Comparison of ENCODE assay signal across 10 mouse cellular contexts in genomic region chr13:55022715-55023114, GRCm38 (mm10). TPM values are rescaled to one million over a fixed set of nuclear protein-coding genes. Genes with fewer than 3 reads are reported as not detected.
DNase-seq lines count a peak whose midpoint lies in the region; ATAC-seq and TF ChIP-seq lines count a peak whose summit lies in the region.
"Had no signal": no experiment of that assay in that cellular context is flagged by ENCODE, and none has a peak within 500 bp of the region (broad histone marks: within the 10 kb centered on the region; RNA-seq: fewer than 3 reads in every experiment).

No protein-coding gene starts in this region.

- no peaks in the 10 kb centered on the region for H3K9me3 ChIP-seq in kidney, embryonic 16.5 days (ENCODE audit: low read length)
- H3K9me3 ChIP-seq in CH12.LX (replicated peaks; ENCODE audit: low read length): no peaks in the 10 kb centered on the region
- H3K9me3 ChIP-seq in limb, embryonic 10.5 days (replicated peaks): no peaks in the 10 kb centered on the region
- H3K9me3 ChIP-seq: G1E; hindbrain, embryonic 10.5 days had no signal

- DNase-seq in kidney, adult 11 months: peak; percentile 17
- peak; percentile 63 for DNase-seq in CH12.LX (ENCODE audit: extremely low read depth)
- peak; percentile 18 to 21 for DNase-seq in heart, postnatal 10 days
- DNase-seq in retina, embryonic 14.5 days (ENCODE audit: low spot score): no peak
- no peak for DNase-seq in gastrocnemius, postnatal 10 days
- DNase-seq in limb, embryonic 10.5 days (ENCODE audit: low spot score): no peak

- TF ChIP-seq POLR2A in CH12.LX (IDR thresholded peaks at IDR 0.05; ENCODE audit: low read depth, low read length): no peak

- TF ChIP-seq CTCF in CH12.LX (conservative IDR thresholded peaks at IDR 0.05 in 1 of 2, IDR thresholded peaks at IDR 0.05 in 1 of 2; ENCODE audit: low read depth in 2 of 2, low read length in 2 of 2): no peak

- no peak overlapping the region for H3K4me2 ChIP-seq in kidney, embryonic 16.5 days (replicated peaks; ENCODE audit: low read depth, low read length)
- H3K4me2 ChIP-seq in CH12.LX (ENCODE audit: insufficient read depth, low read depth, poor library complexity, severe bottlenecking): peak overlapping the region; percentile 52

- no peaks in the 10 kb centered on the region for H3K79me2 ChIP-seq in CH12.LX (replicated peaks; ENCODE audit: control insufficient read depth, extremely low read depth, insufficient read depth, poor library complexity, severe bottlenecking)

- no peak for TF ChIP-seq RAD21 in CH12.LX (IDR thresholded peaks at IDR 0.05; ENCODE audit: low read depth, low read length)

- ATAC-seq in kidney, embryonic 16.5 days (ENCODE audit: low FRiP score, low TSS enrichment): no peak
- ATAC-seq in megakaryocyte progenitor cell, adult 5-6 weeks (replicated peaks; ENCODE audit: poor library complexity): peak; percentile 54

- no peaks in the 10 kb centered on the region for H3K4me1 ChIP-seq in kidney, embryonic 16.5 days (ENCODE audit: insufficient read depth, low read length)
- H3K4me1 ChIP-seq in CH12.LX (ENCODE audit: control insufficient read depth in 1 of 2, insufficient read depth in 2 of 2): peaks cover 15 to 31% of the 10 kb centered on the region in 2 experiments
- H3K4me1 ChIP-seq in limb, embryonic 10.5 days: no peaks in the 10 kb centered on the region

- H3K4me3 ChIP-seq in kidney, embryonic 16.5 days (ENCODE audit: low read length): no peak overlapping the region
- peak overlapping the region; percentile 12 to 33 (median 24) for H3K4me3 ChIP-seq in CH12.LX (replicated peaks in 1 of 3; ENCODE audit: low read depth in 2 of 3, low read length in 2 of 3, poor library complexity in 1 of 3)
- H3K4me3 ChIP-seq in limb, embryonic 10.5 days: no peak overlapping the region
- H3K4me3 ChIP-seq: hindbrain, embryonic 10.5 days had no signal

- peak; percentile 63 for TF ChIP-seq EP300 in CH12.LX (IDR thresholded peaks at IDR 0.05; ENCODE audit: low read length)

- 72% methylated on average over 9 of the region's 9 CpGs for WGBS in kidney, embryonic 16.5 days
- WGBS in limb, embryonic 10.5 days: 85% methylated on average over 9 of the region's 9 CpGs

- no peaks in the 10 kb centered on the region for H3K27me3 ChIP-seq in kidney, embryonic 16.5 days (ENCODE audit: insufficient read depth, low read length)
- no peaks in the 10 kb centered on the region for H3K27me3 ChIP-seq in CH12.LX (replicated peaks)
- H3K27me3 ChIP-seq in limb, embryonic 10.5 days (ENCODE audit: low read depth, poor library complexity, severe bottlenecking): no peaks in the 10 kb centered on the region

- intact Hi-C loops in heart, postnatal 10 days (cut with DNase I): no loop called here

- dilution Hi-C loops in CH12.LX (cut with MboI; ENCODE audit: extremely low pct_ligation_motif_present, extremely low pct_unique_long_range_greater_than_20kb, low sequenced_read_pairs): no loop called here

- no peak overlapping the region for H3K27ac ChIP-seq in kidney, embryonic 16.5 days (ENCODE audit: low read length)
- H3K27ac ChIP-seq in CH12.LX (ENCODE audit: insufficient read depth, low read depth): no peak overlapping the region
- H3K27ac ChIP-seq in limb, embryonic 10.5 days: no peak overlapping the region
- H3K27ac ChIP-seq: hindbrain, embryonic 10.5 days had no signal

- no peak overlapping the region for H3K9ac ChIP-seq in kidney, embryonic 16.5 days (replicated peaks; ENCODE audit: low read length)
- peak overlapping the region; percentile 39 for H3K9ac ChIP-seq in CH12.LX (ENCODE audit: insufficient read depth, low read depth)

- peaks cover 8% of the 10 kb centered on the region for H3K36me3 ChIP-seq in kidney, embryonic 16.5 days (ENCODE audit: insufficient read depth, low read length)
- peaks cover 2 to 13% of the 10 kb centered on the region in 2 experiments for H3K36me3 ChIP-seq in CH12.LX (replicated peaks in 1 of 2; ENCODE audit: control insufficient read depth in 1 of 2, insufficient read depth in 1 of 2, low read length in 1 of 2)
- peaks cover 8% of the 10 kb centered on the region for H3K36me3 ChIP-seq in limb, embryonic 10.5 days

- in situ Hi-C loops in CH12.LX (cut with MboI; ENCODE audit: low pct_ligation_motif_present, low pct_unique_long_range_greater_than_20kb, low sequenced_read_pairs): no loop called here

TF ChIP-seq in CH12.LX, 34 proteins besides CTCF, POLR2A, EP300 and RAD21:
- TF ChIP-seq E2F4 (IDR thresholded peaks at IDR 0.05; ENCODE audit: insufficient replicate concordance, low read depth, low read length) (no peak), POLR2AphosphoS2 (IDR thresholded peaks at IDR 0.05; ENCODE audit: low read depth, low read length) (no peak), CHD2 (IDR thresholded peaks at IDR 0.05; ENCODE audit: low read length) (no peak), SIN3A (IDR thresholded peaks at IDR 0.05; ENCODE audit: low read length) (no peak), MEF2A (IDR thresholded peaks at IDR 0.05; ENCODE audit: borderline replicate concordance, low read depth, low read length) (no peak), NRF1 (IDR thresholded peaks at IDR 0.05; ENCODE audit: low read depth, low read length) (no peak), NELFE (IDR thresholded peaks at IDR 0.05; ENCODE audit: low read depth, low read length) (0 out of 2 replicates have a peak, but pooled peaks have one; percentile 23), PAX5 (IDR thresholded peaks at IDR 0.05; ENCODE audit: low read length) (no peak), USF1 (IDR thresholded peaks at IDR 0.05; ENCODE audit: low read depth, low read length) (no peak), MYC (IDR thresholded peaks at IDR 0.05; ENCODE audit: low read depth, low read length) (peak; percentile 42; the same call in 1 of the 2 replicates), UBTF (IDR thresholded peaks at IDR 0.05; ENCODE audit: low read depth, low read length) (no peak), MAFK (IDR thresholded peaks at IDR 0.05; ENCODE audit: insufficient replicate concordance, low read length) (no peak), KAT2A (IDR thresholded peaks at IDR 0.05; ENCODE audit: insufficient replicate concordance, low read length) (no peak), ZNF384 (IDR thresholded peaks at IDR 0.05; ENCODE audit: low read depth, low read length) (no peak), TCF12 (IDR thresholded peaks at IDR 0.05; ENCODE audit: low read depth, low read length) (0 out of 2 replicates have a peak, but pooled peaks have one; percentile 17), ZC3H11A (IDR thresholded peaks at IDR 0.05; ENCODE audit: low read depth, low read length) (no peak), RCOR1 (conservative IDR thresholded peaks at IDR 0.05; ENCODE audit: low read depth, low read length) (no peak), USF2 (conservative IDR thresholded peaks at IDR 0.05; ENCODE audit: low read depth, low read length) (no peak), JUND (conservative IDR thresholded peaks at IDR 0.05; ENCODE audit: low read depth, low read length) (no peak), ELF1 (IDR thresholded peaks at IDR 0.05; ENCODE audit: low read depth, low read length) (no peak; the same call in 1 of the 2 replicates), ZMIZ1 (IDR thresholded peaks at IDR 0.05; ENCODE audit: low read depth, low read length) (no peak), ZKSCAN1 (IDR thresholded peaks at IDR 0.05; ENCODE audit: borderline replicate concordance, low read depth, low read length) (no peak), TBP (conservative IDR thresholded peaks at IDR 0.05; ENCODE audit: low read depth, low read length) (no peak), MXI1 (IDR thresholded peaks at IDR 0.05; ENCODE audit: low read depth, low read length) (no peak), JUN (IDR thresholded peaks at IDR 0.05; ENCODE audit: insufficient read depth, low read depth, low read length) (no peak), SMC3 (IDR thresholded peaks at IDR 0.05; ENCODE audit: low read depth, low read length) (no peak), IRF4 (IDR thresholded peaks at IDR 0.05; ENCODE audit: low read depth, low read length) (peak; percentile 85), CHD1 (IDR thresholded peaks at IDR 0.05; ENCODE audit: low read depth, low read length) (no peak), ETS1 (conservative IDR thresholded peaks at IDR 0.05; ENCODE audit: low read depth, low read length) (peak; percentile 60), MAX (IDR thresholded peaks at IDR 0.05; ENCODE audit: low read length) (peak; percentile 37; the same call in 1 of the 2 replicates), MAZ (IDR thresholded peaks at IDR 0.05; ENCODE audit: low read depth, low read length) (no peak), HCFC1 (IDR thresholded peaks at IDR 0.05; ENCODE audit: low read depth, low read length) (no peak), GABPA (IDR thresholded peaks at IDR 0.05; ENCODE audit: insufficient replicate concordance, low read depth, low read length) (no peak), BHLHE40 (IDR thresholded peaks at IDR 0.05; ENCODE audit: low read depth, low read length) (peak; percentile 21; the same call in 1 of the 2 replicates)

RNA-seq across cellular contexts. Expression of gene Hk3, which starts 1.5 kb away (rescaled TPM):
- polyA plus RNA-seq in kidney, embryonic 16.5 days (2015; fragmentation: Nextera tagmentation; extraction: Ambion mirVana): 1.0 and 1.1 TPM in 2 replicates
- 0.04 TPM in 2 replicates for total RNA-seq in CH12.LX (2012; rRNA removed)
- total RNA-seq in CH12.LX (2014; rRNA removed): not detected in 2 replicates
- polyA plus RNA-seq in CH12.LX (2012; ENCODE audit: insufficient read length, low read depth): 0.10 TPM in 1 of 2 replicates, not detected in the other
- total RNA-seq in heart, postnatal 10 days (2021): under 1 TPM; 0.87 to 0.89 TPM
- total RNA-seq in megakaryocyte progenitor cell, adult 5-6 weeks (2015): 83.9 and 84.9 TPM in 2 replicates
- total RNA-seq in megakaryocyte progenitor cell, adult 5-6 weeks (2017): 179 and 185 TPM in 2 replicates
- 1 to 10 TPM in 1 of 2 experiments, under 1 TPM in 1; 0.85 to 1.3 TPM for total RNA-seq in gastrocnemius, postnatal 10 days (2021)
- 0.33 and 0.53 TPM in 2 replicates for polyA plus RNA-seq in limb, embryonic 10.5 days (2016; fragmentation: Nextera tagmentation; extraction: Ambion mirVana)

Comparison
In these comparisons a context has a peak if more than half of its experiments do, and no peak if none do; other contexts are left out.
1. DNase-seq: peak in kidney, adult 11 months (single experiment), CH12.LX (single experiment) and heart, postnatal 10 days (2 of 2); none in retina, embryonic 14.5 days (single experiment), gastrocnemius, postnatal 10 days (single experiment) and limb, embryonic 10.5 days (single experiment).
2. H3K4me3 ChIP-seq: peak in CH12.LX (3 of 3); none in kidney, embryonic 16.5 days (single experiment) and limb, embryonic 10.5 days (single experiment).
3. RNA of gene Hk3, which starts 1.5 kb away (total RNA-seq): 83.9 to 185 TPM in megakaryocyte progenitor cell, adult 5-6 weeks; 0.85 to 1.3 TPM in gastrocnemius, postnatal 10 days, 0.87 to 0.89 TPM in heart, postnatal 10 days and 0.04 TPM in CH12.LX; every median in the first group is over 10 times any median in the second.